Mouse (Mus musculus) hindbrain, embryonic 16.5 days (tissue): ENCODE results near the gene Rapgef1. TPM values are rescaled to one million over a fixed set of nuclear protein-coding genes. Genes with fewer than 3 reads are reported as not detected.

Source experiments
- ATAC-seq: fragments of 200-750 bp; cut with Nextera tagmentation; 2 replicates; pipeline ENCODE4 v1.8.0; 2017; ENCODE audit warnings: moderate TSS enrichment, moderate library complexity
- H3K27ac ChIP-seq: fragments of 300-500 bp; sonication (generic); 2 replicates; pipeline ENCODE4 v1.5.1; 2014; ENCODE audit warnings: low read depth, mild to moderate bottlenecking, control low read depth, low read length, moderate library complexity
- H3K27me3 ChIP-seq: fragments of 300-500 bp; sonication (generic); replicated peaks from 2 replicates; pipeline ENCODE4 v1.6.1; 2014; ENCODE audit warnings: low read length; ENCODE audit not compliant: control insufficient read depth, insufficient read depth
- H3K36me3 ChIP-seq: fragments of 300-500 bp; sonication (generic); 2 replicates; pipeline ENCODE4 v1.6.1; 2014; ENCODE audit warnings: mild to moderate bottlenecking, low read length, moderate library complexity, mixed read lengths; ENCODE audit not compliant: control insufficient read depth, insufficient read depth
- H3K4me1 ChIP-seq: fragments of 300-500 bp; sonication (generic); 2 replicates; pipeline ENCODE4 v1.6.1; 2014; ENCODE audit warnings: low read depth, low read length; ENCODE audit not compliant: control insufficient read depth, insufficient read depth
- H3K4me2 ChIP-seq: fragments of 300-500 bp; sonication (generic); 2 replicates; pipeline ENCODE4 v1.6.1; 2014; ENCODE audit warnings: mild to moderate bottlenecking, low read length, control low read depth, moderate library complexity
- H3K4me3 ChIP-seq: fragments of 300-500 bp; sonication (generic); 2 replicates; pipeline ENCODE4 v1.5.1; 2014; ENCODE audit warnings: mild to moderate bottlenecking, low read length, control low read depth, moderate library complexity
- H3K9ac ChIP-seq: fragments of 300-500 bp; sonication (generic); 2 replicates; pipeline ENCODE4 v1.6.1; 2014; ENCODE audit warnings: low read depth, mild to moderate bottlenecking, control low read depth, low read length, moderate library complexity
- H3K9me3 ChIP-seq: fragments of 300-500 bp; sonication (generic); 2 replicates; pipeline ENCODE4 v1.6.1; 2014; ENCODE audit warnings: mild to moderate bottlenecking, low read length, moderate library complexity; ENCODE audit not compliant: control insufficient read depth
- WGBS: fragments of 180-500 bp; shearing (Covaris S2); extraction: QIAGEN DNeasy Blood & Tissue Kit; methylation state at CpG from one replicate; pipeline ENCODE4 v1.1.7; 2014; 5-methylcytosine and 5-hydroxymethylcytosine counted together
- polyA plus RNA-seq: library from polyadenylated mRNA; unstranded; fragments of >200 nt; fragmentation: Nextera tagmentation; extraction: Ambion mirVana; gene quantifications from 2 replicates; pipeline ENCODE4 v1.2.1, GENCODE M21; 2015

Gene Rapgef1
- polyA plus RNA-seq, 1 experiment from 2014 or later, result 14.8 TPM

- H3K36me3 ChIP-seq, result no peaks in the 10 kb centered on the region
- H3K27ac ChIP-seq, result no peak overlapping the region
- H3K9me3 ChIP-seq, result no peaks in the 10 kb centered on the region
- 73% methylated on average over 7 of the region's 7 CpGs for WGBS
- no peak overlapping the region for H3K9ac ChIP-seq
- H3K27me3 ChIP-seq, result no peaks in the 10 kb centered on the region
- peaks cover 1% of the 10 kb centered on the region; the same call in 1 of the 2 replicates for H3K4me1 ChIP-seq
- ATAC-seq, result no peak
- H3K4me2 ChIP-seq, result no peak overlapping the region
- no peak overlapping the region for H3K4me3 ChIP-seq
Observed at GRCm38 (mm10) chr2:29647808-29648207, 28.3 kb downstream of the Rapgef1 start.

- Histone ChIP-seq H3K4me1 (peaks cover 3% of the 10 kb centered on the region; the same call in 1 of the 2 replicates), H3K9me3 (no peaks in the 10 kb centered on the region), H3K27ac (no peak overlapping the region), H3K4me3 (no peak overlapping the region), H3K27me3 (no peaks in the 10 kb centered on the region), H3K4me2 (no peak overlapping the region), H3K9ac (no peak overlapping the region), H3K36me3 (no peaks in the 10 kb centered on the region)
- 81% methylated on average over 6 of the region's 6 CpGs for WGBS
- ATAC-seq, result no peak
Observed at GRCm38 (mm10) chr2:29648956-29649794, 29.7 kb downstream of the Rapgef1 start.

GRCm38 (mm10) chr2:29649795-29650457, 30.4 kb downstream of the Rapgef1 start:
- no peaks in the 10 kb centered on the region for H3K36me3 ChIP-seq
- H3K4me3 ChIP-seq, result no peak overlapping the region
- no peak overlapping the region for H3K9ac ChIP-seq
- H3K9me3 ChIP-seq, result no peaks in the 10 kb centered on the region
- no peak overlapping the region for H3K27ac ChIP-seq
- no peak for ATAC-seq
- H3K4me2 ChIP-seq, result no peak overlapping the region
- H3K4me1 ChIP-seq, result peaks cover 3% of the 10 kb centered on the region; the same call in 1 of the 2 replicates
- H3K27me3 ChIP-seq, result no peaks in the 10 kb centered on the region
- 80% methylated on average over 10 of the region's 10 CpGs for WGBS

GRCm38 (mm10) chr2:29651876-29652275, 32.4 kb downstream of the Rapgef1 start:
- 86% methylated on average over 5 of the region's 5 CpGs for WGBS
- H3K36me3 ChIP-seq, result no peaks in the 10 kb centered on the region
- peaks cover 3% of the 10 kb centered on the region; the same call in 1 of the 2 replicates for H3K4me1 ChIP-seq
- no peak overlapping the region for H3K27ac ChIP-seq
- no peak overlapping the region for H3K9ac ChIP-seq
- H3K4me2 ChIP-seq, result no peak overlapping the region
- ATAC-seq, result no peak
- H3K9me3 ChIP-seq, result no peaks in the 10 kb centered on the region
- no peaks in the 10 kb centered on the region for H3K27me3 ChIP-seq
- no peak overlapping the region for H3K4me3 ChIP-seq

GRCm38 (mm10) chr2:29655433-29655832, 35.9 kb downstream of the Rapgef1 start:
- Histone ChIP-seq H3K27ac (no peak overlapping the region), H3K4me1 (peaks cover 3% of the 10 kb centered on the region; the same call in 1 of the 2 replicates), H3K27me3 (no peaks in the 10 kb centered on the region), H3K36me3 (no peaks in the 10 kb centered on the region), H3K9me3 (no peaks in the 10 kb centered on the region), H3K4me2 (no peak overlapping the region), H3K9ac (no peak overlapping the region), H3K4me3 (no peak overlapping the region)
- no peak for ATAC-seq
- WGBS, result 91% methylated on average over 5 of the region's 5 CpGs

- ATAC-seq, result no peak
- Histone ChIP-seq H3K4me1 (peaks cover 3% of the 10 kb centered on the region; the same call in 1 of the 2 replicates), H3K4me2 (no peak overlapping the region), H3K9me3 (no peaks in the 10 kb centered on the region), H3K9ac (no peak overlapping the region), H3K4me3 (no peak overlapping the region), H3K27me3 (no peaks in the 10 kb centered on the region), H3K27ac (no peak overlapping the region), H3K36me3 (no peaks in the 10 kb centered on the region)
- 94% methylated on average over 1 of the region's 1 CpGs for WGBS
Observed at GRCm38 (mm10) chr2:29656095-29656494, 36.6 kb downstream of the Rapgef1 start.

- H3K4me1 ChIP-seq, result peaks cover 3% of the 10 kb centered on the region; the same call in 1 of the 2 replicates
- WGBS, result 61% methylated on average over 1 of the region's 1 CpGs
- no peak for ATAC-seq
- H3K27me3 ChIP-seq, result no peaks in the 10 kb centered on the region
- H3K9ac ChIP-seq, result no peak overlapping the region
- H3K4me3 ChIP-seq, result no peak overlapping the region
- no peak overlapping the region for H3K4me2 ChIP-seq
- no peak overlapping the region for H3K27ac ChIP-seq
- no peaks in the 10 kb centered on the region for H3K9me3 ChIP-seq
- H3K36me3 ChIP-seq, result no peaks in the 10 kb centered on the region
Observed at GRCm38 (mm10) chr2:29657089-29657488, 37.6 kb downstream of the Rapgef1 start.

- Histone ChIP-seq H3K4me1 (peaks cover 3% of the 10 kb centered on the region; the same call in 1 of the 2 replicates), H3K9ac (no peak overlapping the region), H3K36me3 (no peaks in the 10 kb centered on the region), H3K4me2 (no peak overlapping the region), H3K9me3 (no peaks in the 10 kb centered on the region), H3K27ac (no peak overlapping the region), H3K27me3 (no peaks in the 10 kb centered on the region), H3K4me3 (no peak overlapping the region)
- no peak for ATAC-seq
- WGBS, result 85% methylated on average over 6 of the region's 6 CpGs
Observed at GRCm38 (mm10) chr2:29661751-29662191, 42.3 kb downstream of the Rapgef1 start.

GRCm38 (mm10) chr2:29663260-29663877, 43.8 kb downstream of the Rapgef1 start:
- H3K9me3 ChIP-seq, result no peaks in the 10 kb centered on the region
- 24% methylated on average over 4 of the region's 4 CpGs for WGBS
- H3K27me3 ChIP-seq, result no peaks in the 10 kb centered on the region
- no peak overlapping the region for H3K4me3 ChIP-seq
- no peaks in the 10 kb centered on the region for H3K36me3 ChIP-seq
- no peak for ATAC-seq
- no peak overlapping the region for H3K27ac ChIP-seq
- no peak overlapping the region for H3K4me2 ChIP-seq
- peaks cover 4% of the 10 kb centered on the region; the same call in 1 of the 2 replicates for H3K4me1 ChIP-seq
- H3K9ac ChIP-seq, result no peak overlapping the region
